Mouse (Mus musculus): ENCODE data around the gene Pck2. TPM values are rescaled to one million over a fixed set of nuclear protein-coding genes. Genes with fewer than 3 reads are reported as not detected.

Gene Pck2
- polyA plus RNA-seq, 1 experiment from 2014 or later, result 20.4 TPM

- ATAC-seq (ENCODE audit: insufficient number of reproducible peaks, low FRiP score, low TSS enrichment, low read depth), result peak; percentile 35; the same call in 1 of the 2 replicates
Observed at GRCm38 (mm10) chr14:55520451-55521361, 19.4 kb upstream of the Pck2 start.

GRCm38 (mm10) chr14:55524062-55524461 is 16.0 kb upstream of the Pck2 start:
- DNase-seq (ENCODE audit: low spot score) (no peak), ATAC-seq (ENCODE audit: insufficient number of reproducible peaks, low FRiP score, low TSS enrichment, low read depth) (no peak)
- H3K4me3 ChIP-seq (ENCODE audit: low read depth, low read length), result no peak overlapping the region
- no peak overlapping the region for H3K27ac ChIP-seq (replicated peaks; ENCODE audit: low read depth, low read length)
- H3K4me2 ChIP-seq (ENCODE audit: low read depth, severe bottlenecking), result no peak overlapping the region
- H3K9ac ChIP-seq (ENCODE audit: low read length), result no peak overlapping the region
- H3K9me3 ChIP-seq (ENCODE audit: control insufficient read depth, low read length), result no peaks in the 10 kb centered on the region
- WGBS, result 63% methylated on average over 4 of the region's 4 CpGs
- H3K27me3 ChIP-seq (ENCODE audit: control insufficient read depth, insufficient read depth, low read length), result peaks cover 20% of the 10 kb centered on the region
- no peaks in the 10 kb centered on the region for H3K36me3 ChIP-seq (ENCODE audit: control insufficient read depth, insufficient read depth, low read length)
- H3K4me1 ChIP-seq (ENCODE audit: control insufficient read depth, insufficient read depth, low read length), result no peaks in the 10 kb centered on the region

More at GRCm38 (mm10) chr14:55520451-55521361, 19.4 kb upstream of the Pck2 start:
- H3K27ac ChIP-seq (replicated peaks; ENCODE audit: low read depth, low read length), result no peak overlapping the region
- no peaks in the 10 kb centered on the region for H3K9me3 ChIP-seq (ENCODE audit: control insufficient read depth, low read length)
- H3K4me1 ChIP-seq (ENCODE audit: control insufficient read depth, insufficient read depth, low read length), result no peaks in the 10 kb centered on the region
- peak overlapping the region; percentile 84 for H3K4me2 ChIP-seq (ENCODE audit: low read depth, severe bottlenecking)
- H3K9ac ChIP-seq (ENCODE audit: low read length), result no peak overlapping the region
- H3K4me3 ChIP-seq (ENCODE audit: low read depth, low read length), result peak overlapping the region; percentile 43
- DNase-seq (ENCODE audit: low spot score), result peak; percentile 55
- WGBS, result under 1% methylated on average over 61 of the region's 61 CpGs
- H3K36me3 ChIP-seq (ENCODE audit: control insufficient read depth, insufficient read depth, low read length), result no peaks in the 10 kb centered on the region
- H3K27me3 ChIP-seq (ENCODE audit: control insufficient read depth, insufficient read depth, low read length), result peaks cover 20% of the 10 kb centered on the region

GRCm38 (mm10) chr14:55524785-55525184 is 15.3 kb upstream of the Pck2 start, which contains the start of gene Nrl:
Gene Nrl (minus strand): TSS chr14:55524981.
- H3K4me2 ChIP-seq (ENCODE audit: low read depth, severe bottlenecking), result no peak within 1 kb of the TSS
- ATAC-seq (ENCODE audit: insufficient number of reproducible peaks, low FRiP score, low TSS enrichment, low read depth), result no peak
- no peaks in the 10 kb centered on the region for H3K4me1 ChIP-seq (ENCODE audit: control insufficient read depth, insufficient read depth, low read length)
- no peaks in the 10 kb centered on the region for H3K36me3 ChIP-seq (ENCODE audit: control insufficient read depth, insufficient read depth, low read length)
- no peak within 1 kb of the TSS for H3K27ac ChIP-seq (replicated peaks; ENCODE audit: low read depth, low read length)
- no peak within 1 kb of the TSS for H3K9ac ChIP-seq (ENCODE audit: low read length)
- H3K9me3 ChIP-seq (ENCODE audit: control insufficient read depth, low read length), result no peaks in the 10 kb centered on the region
- no peak for DNase-seq (ENCODE audit: low spot score)
- WGBS, result 15% methylated on average over 8 of the region's 8 CpGs
- H3K4me3 ChIP-seq (ENCODE audit: low read depth, low read length), result no peak within 1 kb of the TSS
- peaks cover 20% of the 10 kb centered on the region for H3K27me3 ChIP-seq (ENCODE audit: control insufficient read depth, insufficient read depth, low read length)

- 82% methylated on average over 2 of the region's 2 CpGs for WGBS
- ATAC-seq (ENCODE audit: insufficient number of reproducible peaks, low FRiP score, low TSS enrichment, low read depth), result no peak
Observed at GRCm38 (mm10) chr14:55526674-55527073, 13.4 kb upstream of the Pck2 start.

GRCm38 (mm10) chr14:55527940-55528339 is 12.1 kb upstream of the Pck2 start:
- H3K27me3 ChIP-seq (ENCODE audit: control insufficient read depth, insufficient read depth, low read length), result no peaks in the 10 kb centered on the region; the same call in 1 of the 2 replicates

More at GRCm38 (mm10) chr14:55526674-55527073, 13.4 kb upstream of the Pck2 start:
- DNase-seq (ENCODE audit: low spot score), result no peak
- Histone ChIP-seq H3K4me2 (ENCODE audit: low read depth, severe bottlenecking) (no peak overlapping the region), H3K4me1 (ENCODE audit: control insufficient read depth, insufficient read depth, low read length) (no peaks in the 10 kb centered on the region), H3K27ac (replicated peaks; ENCODE audit: low read depth, low read length) (no peak overlapping the region), H3K9me3 (ENCODE audit: control insufficient read depth, low read length) (no peaks in the 10 kb centered on the region), H3K9ac (ENCODE audit: low read length) (no peak overlapping the region), H3K36me3 (ENCODE audit: control insufficient read depth, insufficient read depth, low read length) (no peaks in the 10 kb centered on the region), H3K27me3 (ENCODE audit: control insufficient read depth, insufficient read depth, low read length) (peaks cover 9% of the 10 kb centered on the region; the same call in 1 of the 2 replicates), H3K4me3 (ENCODE audit: low read depth, low read length) (no peak overlapping the region)

GRCm38 (mm10) chr14:55536116-55536745 is 3.8 kb upstream of the Pck2 start:
- 52% methylated on average over 6 of the region's 6 CpGs for WGBS
- peak; percentile 64 for DNase-seq (ENCODE audit: low spot score)
- Histone ChIP-seq H3K4me3 (ENCODE audit: low read depth, low read length) (no peak overlapping the region), H3K9ac (ENCODE audit: low read length) (no peak overlapping the region), H3K9me3 (ENCODE audit: control insufficient read depth, low read length) (no peaks in the 10 kb centered on the region), H3K36me3 (ENCODE audit: control insufficient read depth, insufficient read depth, low read length) (no peaks in the 10 kb centered on the region), H3K4me1 (ENCODE audit: control insufficient read depth, insufficient read depth, low read length) (peaks cover 5% of the 10 kb centered on the region), H3K27me3 (ENCODE audit: control insufficient read depth, insufficient read depth, low read length) (no peaks in the 10 kb centered on the region), H3K4me2 (ENCODE audit: low read depth, severe bottlenecking) (no peak overlapping the region), H3K27ac (replicated peaks; ENCODE audit: low read depth, low read length) (no peak overlapping the region)
- no peak for ATAC-seq (ENCODE audit: insufficient number of reproducible peaks, low FRiP score, low TSS enrichment, low read depth)

More at GRCm38 (mm10) chr14:55527940-55528339, 12.1 kb upstream of the Pck2 start:
- Histone ChIP-seq H3K27ac (replicated peaks; ENCODE audit: low read depth, low read length) (no peak overlapping the region), H3K4me1 (ENCODE audit: control insufficient read depth, insufficient read depth, low read length) (no peaks in the 10 kb centered on the region), H3K36me3 (ENCODE audit: control insufficient read depth, insufficient read depth, low read length) (no peaks in the 10 kb centered on the region), H3K9me3 (ENCODE audit: control insufficient read depth, low read length) (no peaks in the 10 kb centered on the region), H3K4me2 (ENCODE audit: low read depth, severe bottlenecking) (no peak overlapping the region), H3K9ac (ENCODE audit: low read length) (no peak overlapping the region), H3K4me3 (ENCODE audit: low read depth, low read length) (no peak overlapping the region)
- WGBS, result 24% methylated on average over 3 of the region's 3 CpGs
- ATAC-seq (ENCODE audit: insufficient number of reproducible peaks, low FRiP score, low TSS enrichment, low read depth) (no peak), DNase-seq (ENCODE audit: low spot score) (peak; percentile 43)

GRCm38 (mm10) chr14:55540787-55541321 is 788 bp downstream of the Pck2 start:
- H3K9me3 ChIP-seq (ENCODE audit: control insufficient read depth, low read length), result no peaks in the 10 kb centered on the region
- peak; percentile 58 for DNase-seq (ENCODE audit: low spot score)
- peaks cover 8% of the 10 kb centered on the region for H3K4me1 ChIP-seq (ENCODE audit: control insufficient read depth, insufficient read depth, low read length)
- peak overlapping the region; percentile 56 for H3K9ac ChIP-seq (ENCODE audit: low read length)
- WGBS, result 10% methylated on average over 9 of the region's 10 CpGs
- H3K27me3 ChIP-seq (ENCODE audit: control insufficient read depth, insufficient read depth, low read length), result no peaks in the 10 kb centered on the region
- H3K27ac ChIP-seq (replicated peaks; ENCODE audit: low read depth, low read length), result no peak overlapping the region
- 0 out of 2 replicates have a peak, but pooled peaks have one; percentile 31 for ATAC-seq (ENCODE audit: insufficient number of reproducible peaks, low FRiP score, low TSS enrichment, low read depth)
- H3K4me2 ChIP-seq (ENCODE audit: low read depth, severe bottlenecking), result peak overlapping the region; percentile 88
- H3K36me3 ChIP-seq (ENCODE audit: control insufficient read depth, insufficient read depth, low read length), result peaks cover 2% of the 10 kb centered on the region; the same call in 1 of the 2 replicates
- peak overlapping the region; percentile 63 for H3K4me3 ChIP-seq (ENCODE audit: low read depth, low read length)

- Histone ChIP-seq H3K27me3 (ENCODE audit: control insufficient read depth, insufficient read depth, low read length) (no peaks in the 10 kb centered on the region), H3K4me1 (ENCODE audit: control insufficient read depth, insufficient read depth, low read length) (peaks cover 8% of the 10 kb centered on the region), H3K4me2 (ENCODE audit: low read depth, severe bottlenecking) (no peak overlapping the region), H3K9me3 (ENCODE audit: control insufficient read depth, low read length) (no peaks in the 10 kb centered on the region), H3K36me3 (ENCODE audit: control insufficient read depth, insufficient read depth, low read length) (peaks cover 2% of the 10 kb centered on the region; the same call in 1 of the 2 replicates), H3K9ac (ENCODE audit: low read length) (no peak overlapping the region), H3K27ac (replicated peaks; ENCODE audit: low read depth, low read length) (no peak overlapping the region), H3K4me3 (ENCODE audit: low read depth, low read length) (no peak overlapping the region)
- ATAC-seq (ENCODE audit: insufficient number of reproducible peaks, low FRiP score, low TSS enrichment, low read depth) (no peak), DNase-seq (ENCODE audit: low spot score) (no peak)
- WGBS, result 95% methylated on average over 12 of the region's 12 CpGs
Observed at GRCm38 (mm10) chr14:55542268-55542667, 2.2 kb downstream of the Pck2 start.
